Mouse (Mus musculus) heart, adult 2 months (tissue): ENCODE data around the gene Mybpc1.

Source experiments
- CTCF ChIP-seq: fragments of 200-600 bp; IDR thresholded peaks from 2 replicates; pipeline ENCODE4 v1.8.1; 2022; ENCODE audit warnings: antibody characterized with exemption, mild to moderate bottlenecking, moderate library complexity
- EP300 ChIP-seq: fragments of 200-500 bp; IDR thresholded peaks from 2 replicates; pipeline ENCODE4 v1.6.1; 2011; ENCODE audit warnings: low read depth, low read length, control low read depth; ENCODE audit not compliant: insufficient read depth
- POLR2A ChIP-seq: fragments of 200-500 bp; IDR thresholded peaks from 2 replicates; pipeline ENCODE4 v1.6.1; 2011; ENCODE audit warnings: mild to moderate bottlenecking, low read depth, low read length, control low read depth; ENCODE audit not compliant: insufficient read depth

GRCm38 (mm10) chr10:88580786-88581185 is 24.2 kb downstream of the Mybpc1 start:
- TF ChIP-seq POLR2A = no peak
- no peak for TF ChIP-seq CTCF
- no peak for TF ChIP-seq EP300
